Mouse (Mus musculus): ENCODE data around the gene Nmrk1. TPM values are rescaled to one million over a fixed set of nuclear protein-coding genes. Genes with fewer than 3 reads are reported as not detected.

The Nmrk1 gene
- total RNA-seq, 2 experiments from 2014 or later: 2.9 to 3.4 TPM

Other genes with a start within 250 kb of the Nmrk1 start
- gene Ostf1, start 127 bp upstream of the Nmrk1 start, total RNA-seq (2021): 10 to 100 TPM; 34.3 to 36.7 TPM
- gene Carnmt1, start 38.8 kb downstream of the Nmrk1 start, total RNA-seq (2021): 10 to 100 TPM; 37.7 to 38.9 TPM
- 10 to 100 TPM; 11.3 to 12.2 TPM for gene D030056L22Rik, start 81.2 kb downstream of the Nmrk1 start, total RNA-seq (2021)
- gene Trpm6, start 118.0 kb downstream of the Nmrk1 start, total RNA-seq (2021): under 1 TPM; 0.12 to 0.18 TPM